Mouse (Mus musculus): ENCODE results near the gene Rtkn. TPM values are rescaled to one million over a fixed set of nuclear protein-coding genes. Genes with fewer than 3 reads are reported as not detected.

The Rtkn gene
- total RNA-seq, 1 experiment = 20.0 TPM

GRCm38 (mm10) chr6:83145805-83146204, 10.5 kb downstream of the Rtkn start:
- H3K9me3 ChIP-seq (ENCODE audit: control insufficient read depth, insufficient read depth, low read depth, low read length) = no peaks in the 10 kb centered on the region
- peak overlapping the region in 1 of 2 experiments; percentile 5; a peak in 1 of 4 replicates for H3K4me3 ChIP-seq (ENCODE audit: insufficient read depth in 1 of 2, low read depth in 1 of 2, low read length in 2 of 2, poor library complexity in 1 of 2, severe bottlenecking in 1 of 2)
- no peak overlapping the region for H3K27ac ChIP-seq (ENCODE audit: insufficient read depth, low read depth, low read length, poor library complexity, severe bottlenecking)
- H3K4me1 ChIP-seq (ENCODE audit: control insufficient read depth in 2 of 2, insufficient read depth in 2 of 2, low read length in 2 of 2, poor library complexity in 1 of 2) = peaks cover 1 to 8% of the 10 kb centered on the region in 2 experiments; a peak in 2 of 4 replicates
- H3K9ac ChIP-seq (ENCODE audit: insufficient read depth, low read depth, low read length, poor library complexity, severe bottlenecking) = no peak overlapping the region
- TF ChIP-seq MAFK (IDR thresholded peaks at IDR 0.05; ENCODE audit: insufficient read depth, low read depth, low read length) (no peak), HCFC1 (IDR thresholded peaks at IDR 0.05; ENCODE audit: borderline replicate concordance, insufficient read depth, low read length) (no peak), ZNF384 (IDR thresholded peaks at IDR 0.05; ENCODE audit: low read depth, low read length) (no peak), ZC3H11A (IDR thresholded peaks at IDR 0.05; ENCODE audit: borderline replicate concordance, low read depth, low read length) (no peak), CHD2 (IDR thresholded peaks at IDR 0.05; ENCODE audit: low read depth, low read length) (no peak)
- in situ Hi-C loops (cut with MboI; ENCODE audit: low sequenced_read_pairs in 2 of 2, unreplicated experiment in 2 of 2) = no loop called here
- no peak for DNase-seq (ENCODE audit: low read depth, low spot score)
- H3K36me3 ChIP-seq (ENCODE audit: control insufficient read depth, insufficient read depth, low read length, poor library complexity, severe bottlenecking) = no peaks in the 10 kb centered on the region

- Histone ChIP-seq H3K4me3 (ENCODE audit: insufficient read depth in 1 of 2, low read depth in 1 of 2, low read length in 2 of 2, poor library complexity in 1 of 2, severe bottlenecking in 1 of 2) (peak overlapping the region in 1 of 2 experiments; percentile 8; a peak in 1 of 4 replicates), H3K4me1 (ENCODE audit: control insufficient read depth in 2 of 2, insufficient read depth in 2 of 2, low read length in 2 of 2, poor library complexity in 1 of 2) (peaks cover 1 to 10% of the 10 kb centered on the region in 2 experiments; a peak in 3 of 4 replicates), H3K9ac (ENCODE audit: insufficient read depth, low read depth, low read length, poor library complexity, severe bottlenecking) (peak overlapping the region; percentile 17; the same call in 1 of the 2 replicates), H3K9me3 (ENCODE audit: control insufficient read depth, insufficient read depth, low read depth, low read length) (no peaks in the 10 kb centered on the region), H3K36me3 (ENCODE audit: control insufficient read depth, insufficient read depth, low read length, poor library complexity, severe bottlenecking) (no peaks in the 10 kb centered on the region), H3K27ac (ENCODE audit: insufficient read depth, low read depth, low read length, poor library complexity, severe bottlenecking) (0 out of 2 replicates have a peak overlapping the region, but pooled peaks have one; percentile 46)
- TF ChIP-seq ZC3H11A (IDR thresholded peaks at IDR 0.05; ENCODE audit: borderline replicate concordance, low read depth, low read length) (no peak), HCFC1 (IDR thresholded peaks at IDR 0.05; ENCODE audit: borderline replicate concordance, insufficient read depth, low read length) (no peak), ZNF384 (IDR thresholded peaks at IDR 0.05; ENCODE audit: low read depth, low read length) (no peak), MAFK (IDR thresholded peaks at IDR 0.05; ENCODE audit: insufficient read depth, low read depth, low read length) (no peak), CHD2 (IDR thresholded peaks at IDR 0.05; ENCODE audit: low read depth, low read length) (no peak)
- in situ Hi-C loops (cut with MboI; ENCODE audit: low sequenced_read_pairs in 2 of 2, unreplicated experiment in 2 of 2) = no loop called here
- no peak for DNase-seq (ENCODE audit: low read depth, low spot score)
These were observed 12.0 kb downstream of the Rtkn start for GRCm38 (mm10) chr6:83147280-83147679.

GRCm38 (mm10) chr6:83151721-83152120, 16.5 kb downstream of the Rtkn start:
- no peak for DNase-seq (ENCODE audit: low read depth, low spot score)
- H3K4me3 ChIP-seq (ENCODE audit: insufficient read depth in 1 of 2, low read depth in 1 of 2, low read length in 2 of 2, poor library complexity in 1 of 2, severe bottlenecking in 1 of 2) = no peak overlapping the region
- in situ Hi-C loops (cut with MboI; ENCODE audit: low sequenced_read_pairs in 2 of 2, unreplicated experiment in 2 of 2) = no loop called here
- H3K27ac ChIP-seq (ENCODE audit: insufficient read depth, low read depth, low read length, poor library complexity, severe bottlenecking) = no peak overlapping the region
- no peak overlapping the region for H3K9ac ChIP-seq (ENCODE audit: insufficient read depth, low read depth, low read length, poor library complexity, severe bottlenecking)
- TF ChIP-seq MAFK (IDR thresholded peaks at IDR 0.05; ENCODE audit: insufficient read depth, low read depth, low read length) (no peak), ZNF384 (IDR thresholded peaks at IDR 0.05; ENCODE audit: low read depth, low read length) (no peak), CHD2 (IDR thresholded peaks at IDR 0.05; ENCODE audit: low read depth, low read length) (no peak)
- no peaks in the 10 kb centered on the region; the same call in 1 of the 2 replicates for H3K36me3 ChIP-seq (ENCODE audit: control insufficient read depth, insufficient read depth, low read length, poor library complexity, severe bottlenecking)
- H3K9me3 ChIP-seq (ENCODE audit: control insufficient read depth, insufficient read depth, low read depth, low read length) = no peaks in the 10 kb centered on the region
- peaks cover 0 to 8% of the 10 kb centered on the region in 2 experiments; a peak in 2 of 4 replicates for H3K4me1 ChIP-seq (ENCODE audit: control insufficient read depth in 2 of 2, insufficient read depth in 2 of 2, low read length in 2 of 2, poor library complexity in 1 of 2)

GRCm38 (mm10) chr6:83153038-83153437, 17.8 kb downstream of the Rtkn start:
- Histone ChIP-seq H3K9me3 (ENCODE audit: control insufficient read depth, insufficient read depth, low read depth, low read length) (no peaks in the 10 kb centered on the region), H3K9ac (ENCODE audit: insufficient read depth, low read depth, low read length, poor library complexity, severe bottlenecking) (no peak overlapping the region), H3K4me3 (ENCODE audit: insufficient read depth in 1 of 2, low read depth in 1 of 2, low read length in 2 of 2, poor library complexity in 1 of 2, severe bottlenecking in 1 of 2) (no peak overlapping the region), H3K36me3 (ENCODE audit: control insufficient read depth, insufficient read depth, low read length, poor library complexity, severe bottlenecking) (no peaks in the 10 kb centered on the region; the same call in 1 of the 2 replicates), H3K27ac (ENCODE audit: insufficient read depth, low read depth, low read length, poor library complexity, severe bottlenecking) (no peak overlapping the region), H3K4me1 (ENCODE audit: control insufficient read depth in 2 of 2, insufficient read depth in 2 of 2, low read length in 2 of 2, poor library complexity in 1 of 2) (peaks cover 0 to 2% of the 10 kb centered on the region in 2 experiments; a peak in 2 of 4 replicates)
- TF ChIP-seq CHD2 (IDR thresholded peaks at IDR 0.05; ENCODE audit: low read depth, low read length) (no peak), HCFC1 (IDR thresholded peaks at IDR 0.05; ENCODE audit: borderline replicate concordance, insufficient read depth, low read length) (no peak)
- in situ Hi-C loops (cut with MboI; ENCODE audit: low sequenced_read_pairs in 2 of 2, unreplicated experiment in 2 of 2) = no loop called here
- DNase-seq (ENCODE audit: low read depth, low spot score) = no peak

GRCm38 (mm10) chr6:83153485-83153884, 18.2 kb downstream of the Rtkn start:
- Histone ChIP-seq H3K4me3 (ENCODE audit: insufficient read depth in 1 of 2, low read depth in 1 of 2, low read length in 2 of 2, poor library complexity in 1 of 2, severe bottlenecking in 1 of 2) (no peak overlapping the region), H3K4me1 (ENCODE audit: control insufficient read depth in 2 of 2, insufficient read depth in 2 of 2, low read length in 2 of 2, poor library complexity in 1 of 2) (peaks cover 0 to 2% of the 10 kb centered on the region in 2 experiments; a peak in 2 of 4 replicates), H3K9me3 (ENCODE audit: control insufficient read depth, insufficient read depth, low read depth, low read length) (no peaks in the 10 kb centered on the region), H3K36me3 (ENCODE audit: control insufficient read depth, insufficient read depth, low read length, poor library complexity, severe bottlenecking) (no peaks in the 10 kb centered on the region; the same call in 1 of the 2 replicates), H3K27ac (ENCODE audit: insufficient read depth, low read depth, low read length, poor library complexity, severe bottlenecking) (no peak overlapping the region), H3K9ac (ENCODE audit: insufficient read depth, low read depth, low read length, poor library complexity, severe bottlenecking) (no peak overlapping the region)
- DNase-seq (ENCODE audit: low read depth, low spot score) = no peak
- in situ Hi-C loops (cut with MboI; ENCODE audit: low sequenced_read_pairs in 2 of 2, unreplicated experiment in 2 of 2) = no loop called here
- TF ChIP-seq MAFK (IDR thresholded peaks at IDR 0.05; ENCODE audit: insufficient read depth, low read depth, low read length) (no peak), HCFC1 (IDR thresholded peaks at IDR 0.05; ENCODE audit: borderline replicate concordance, insufficient read depth, low read length) (no peak), ZNF384 (IDR thresholded peaks at IDR 0.05; ENCODE audit: low read depth, low read length) (no peak), CHD2 (IDR thresholded peaks at IDR 0.05; ENCODE audit: low read depth, low read length) (no peak), ZC3H11A (IDR thresholded peaks at IDR 0.05; ENCODE audit: borderline replicate concordance, low read depth, low read length) (no peak)

Data from ES-E14 (cell line).